Mouse (Mus musculus): ENCODE results near the gene Gm20888. TPM values are rescaled to one million over a fixed set of nuclear protein-coding genes. Genes with fewer than 3 reads are reported as not detected.
"Not testable (repeated sequence)": the region's sequence is repeated elsewhere in the genome, so short reads cannot be mapped to it uniquely, and the experiment has no call there.

The Gm20888 gene
- polyA plus RNA-seq (2014; fragmentation: Nextera tagmentation; extraction: Ambion mirVana), result not detected in 2 replicates

DNA sequence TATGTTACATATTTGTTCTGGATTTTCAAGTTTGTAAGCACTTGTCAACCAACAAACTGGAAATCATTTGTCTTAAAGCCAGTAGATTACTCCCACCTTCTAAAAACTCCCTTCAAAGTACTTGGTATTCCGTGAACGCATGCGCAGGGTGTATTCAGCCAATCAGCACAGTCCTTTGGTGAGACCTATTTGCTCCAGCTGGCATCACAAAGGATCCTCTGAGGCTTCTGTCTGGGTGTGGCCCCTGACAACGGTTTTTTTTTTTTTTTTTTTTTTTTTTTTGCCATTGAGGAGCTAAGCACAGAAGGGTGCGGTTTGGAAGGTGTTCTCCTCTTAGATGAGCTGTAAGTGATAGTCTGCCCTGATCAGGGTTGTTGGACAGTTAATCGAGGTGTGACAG is at the start of gene Gm20888:
TSS of gene Gm20888 (plus strand) at position 301 of the 400 bp plus-strand sequence.
- not testable (repeated sequence) for H3K27me3 ChIP-seq (ENCODE audit: control insufficient read depth, insufficient read depth, low read length); H3K4me1 ChIP-seq (ENCODE audit: control insufficient read depth, insufficient read depth, low read length); H3K27ac ChIP-seq (replicated peaks; ENCODE audit: low read depth, low read length); H3K9ac ChIP-seq (replicated peaks; ENCODE audit: low read length); H3K36me3 ChIP-seq (replicated peaks; ENCODE audit: control insufficient read depth, insufficient read depth, low read depth, low read length); ATAC-seq (replicated peaks; ENCODE audit: insufficient number of reproducible peaks, low FRiP score, low TSS enrichment, low read depth); H3K4me2 ChIP-seq (ENCODE audit: low read depth, low read length); DNase-seq (ENCODE audit: low spot score); H3K4me3 ChIP-seq (ENCODE audit: low read depth, low read length); H3K9me3 ChIP-seq (replicated peaks; ENCODE audit: control insufficient read depth, low read length)
- no CpG with 5 or more reads among the region's 6 CpGs for WGBS

Other genes with a start within 250 kb of the Gm20888 start
- gene Gm21118, start 168.2 kb upstream of the Gm20888 start, polyA plus RNA-seq (2014; fragmentation: Nextera tagmentation; extraction: Ambion mirVana), result not detected in 2 replicates
- not detected in 2 replicates for gene Gm29423, start 138.6 kb upstream of the Gm20888 start, polyA plus RNA-seq (2014; fragmentation: Nextera tagmentation; extraction: Ambion mirVana)
- gene Gm29644, start 138.5 kb upstream of the Gm20888 start, polyA plus RNA-seq (2014; fragmentation: Nextera tagmentation; extraction: Ambion mirVana), result not detected in 2 replicates

Measured in embryonic facial prominence, embryonic 11.5 days (tissue).